Mouse (Mus musculus) left cerebral cortex, adult 8-10 months (tissue): ENCODE results near the gene Kbtbd7. TPM values are rescaled to one million over a fixed set of nuclear protein-coding genes. Genes with fewer than 3 reads are reported as not detected.
"Not testable (repeated sequence)": the region's sequence is repeated elsewhere in the genome, so short reads cannot be mapped to it uniquely, and the experiment has no call there.

Experiments used
- DNase-seq, 2 experiments: peaks; one replicate each; pipeline ENCODE4 v3.0.0; 2022; ENCODE audit warnings: low spot score in 2 of 2
- total RNA-seq, 4 experiments: library from RNA; stranded (reverse); gene quantifications; 2 replicates each; pipeline ENCODE4 v1.2.4; 2022

Kbtbd7 gene
- total RNA-seq: 10 to 100 TPM; 35.5 to 40.8 (median 37.1) TPM

DNA sequence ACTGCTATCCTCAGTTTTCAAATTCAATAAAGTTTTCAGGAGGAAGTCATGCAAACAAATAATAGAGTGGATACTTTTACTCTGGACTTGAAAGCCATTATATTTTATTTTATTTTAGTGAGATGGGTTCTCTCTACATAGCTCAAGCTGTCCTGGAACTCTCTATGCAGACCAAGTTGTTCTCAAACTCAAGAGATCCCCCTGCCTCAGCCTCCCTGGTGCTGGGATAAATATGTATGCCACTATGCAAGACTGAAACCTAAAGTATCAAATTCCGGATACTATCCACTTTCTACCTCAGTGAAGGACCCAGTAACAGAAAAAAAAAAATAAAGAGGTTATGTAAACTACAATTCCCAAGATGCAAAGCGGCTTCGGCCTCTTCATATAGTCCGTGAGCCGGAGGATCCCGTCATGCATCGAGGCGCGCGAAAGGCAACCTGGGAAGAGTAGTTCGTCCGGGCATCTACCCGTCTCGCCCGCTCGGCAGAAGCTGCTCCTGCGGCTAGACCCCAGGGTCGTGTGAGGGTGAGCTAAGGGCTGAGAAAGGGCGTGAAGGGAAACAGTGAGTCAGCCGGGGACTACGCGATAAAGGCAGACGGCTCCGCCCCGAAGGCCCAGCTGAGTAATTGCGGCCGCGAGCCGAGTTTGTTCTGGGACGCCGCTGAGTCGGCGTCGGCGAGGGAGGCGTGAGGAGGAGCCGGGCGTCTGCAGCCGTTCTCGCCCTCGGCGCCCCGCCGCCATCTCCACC, at the start of gene Kbtbd7:
Gene Kbtbd7, plus strand, starts transcription at position 533 of the 751 bp plus-strand sequence.
- peak; percentile 87 to 89 for DNase-seq

DNA sequence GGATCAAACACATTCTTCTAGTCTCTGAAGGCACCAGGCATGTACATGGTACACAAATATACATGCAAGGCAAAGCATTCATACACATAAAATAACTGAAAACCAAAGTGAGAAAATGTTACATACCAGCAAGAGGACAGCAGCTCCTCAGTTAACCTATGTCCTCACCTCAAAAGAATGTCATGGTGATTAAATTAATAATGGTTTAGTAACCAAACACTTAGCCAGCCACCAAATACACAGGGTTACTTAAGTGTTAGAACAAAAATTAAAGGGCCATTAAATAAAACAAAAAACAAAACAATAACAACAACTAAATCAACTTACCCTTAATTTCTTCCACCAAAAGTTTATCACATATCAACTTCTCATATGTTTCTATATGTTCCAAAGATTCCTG, 49.3 kb upstream of the Kbtbd7 start:
- DNase-seq: no peak

GRCm38 (mm10) chr14:79383120-79383519, 43.2 kb upstream of the Kbtbd7 start:
- no peak for DNase-seq

DNA sequence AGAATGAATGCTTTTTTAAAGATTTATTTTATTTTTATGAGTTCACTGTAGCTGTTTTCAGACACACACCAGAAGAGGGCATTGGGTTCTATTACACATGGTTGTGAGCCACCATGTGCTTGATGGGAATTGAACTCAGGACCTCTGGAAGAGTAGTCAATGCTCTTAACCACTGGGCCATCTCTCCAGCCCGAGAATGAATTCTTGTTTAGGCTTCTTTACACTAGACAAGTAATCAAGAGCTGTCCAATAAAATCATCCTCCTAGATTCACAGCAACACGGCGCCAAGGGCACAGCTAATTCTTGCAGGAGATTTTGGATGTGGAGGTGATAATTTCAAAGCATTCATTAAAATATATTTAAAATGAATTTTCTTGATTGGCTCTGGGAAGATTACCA, 38.0 kb upstream of the Kbtbd7 start:
- no peak for DNase-seq

- DNase-seq: no peak
These were observed 36.7 kb upstream of the Kbtbd7 start for GRCm38 (mm10) chr14:79389438-79390264.

- DNase-seq: peak; percentile 88 to 96
These were observed 35.9 kb upstream of the Kbtbd7 start, which contains the start of gene Naa16 for GRCm38 (mm10) chr14:79390265-79390926. Naa16 (minus strand) TSS chr14:79390778.

DNA sequence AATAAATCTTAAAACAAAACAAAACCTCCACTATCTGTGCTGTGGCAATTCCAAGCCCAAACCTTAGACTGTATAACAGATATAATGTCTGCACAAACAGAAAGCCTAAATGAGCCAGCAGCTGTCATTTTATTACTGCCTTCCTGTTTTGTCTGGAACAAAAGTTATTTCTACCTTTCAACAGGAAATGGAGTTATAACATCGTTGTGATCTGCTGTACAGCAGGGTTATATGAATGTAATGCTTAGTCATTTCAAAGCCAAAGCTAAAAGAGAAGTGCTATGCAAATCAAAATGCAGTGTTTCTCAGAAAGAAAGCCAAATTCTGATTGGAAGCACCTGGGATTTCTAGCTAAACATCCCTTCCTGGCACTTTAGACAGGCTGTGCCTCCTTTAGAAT, 33.0 kb upstream of the Kbtbd7 start:
- no peak for DNase-seq

- DNase-seq: no peak
These were observed 31.7 kb upstream of the Kbtbd7 start for GRCm38 (mm10) chr14:79394564-79394963.

DNA sequence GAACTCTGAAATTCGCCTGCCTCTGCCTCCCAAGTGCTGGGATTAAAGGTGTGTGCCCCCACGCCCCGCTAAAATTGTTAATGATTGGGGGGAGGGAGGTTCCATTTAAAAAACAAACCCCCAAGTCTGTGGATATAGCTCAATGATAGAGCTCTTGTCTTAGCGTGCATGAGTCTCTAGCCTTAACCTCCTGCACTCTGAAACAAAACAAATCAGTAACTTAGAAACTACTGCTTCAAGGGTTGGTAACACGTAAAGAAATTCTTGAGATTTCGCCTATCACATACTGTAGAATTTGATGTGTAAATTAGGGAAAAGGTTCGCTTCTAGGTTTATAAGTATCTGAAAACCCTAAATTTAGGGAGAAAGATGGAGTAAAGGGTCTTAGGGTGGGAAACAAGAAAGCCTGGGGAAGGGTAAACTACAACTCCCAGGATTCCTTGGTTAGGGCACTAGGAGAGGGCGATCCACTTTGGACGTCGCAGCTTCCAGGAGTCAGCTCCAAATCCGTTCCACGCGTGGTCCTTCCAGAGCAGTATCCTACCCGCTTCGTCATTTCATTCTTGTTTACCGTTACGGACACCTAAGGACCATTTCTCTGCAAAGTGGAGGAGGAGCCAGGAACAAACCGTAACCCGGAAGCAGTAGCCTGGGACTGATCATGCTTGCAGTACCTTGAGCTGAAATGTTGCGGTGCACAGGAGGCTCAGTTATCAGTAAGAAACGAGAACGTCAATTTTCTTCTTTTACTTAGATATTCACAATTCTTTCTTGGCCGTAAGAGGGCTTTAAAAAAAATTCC, 28.8 kb upstream of the Kbtbd7 start, which contains the start of gene Mtrf1:
Gene Mtrf1, plus strand, starts transcription at position 452 of the 802 bp plus-strand sequence.
- DNase-seq: peak; percentile 54 to 75

DNA sequence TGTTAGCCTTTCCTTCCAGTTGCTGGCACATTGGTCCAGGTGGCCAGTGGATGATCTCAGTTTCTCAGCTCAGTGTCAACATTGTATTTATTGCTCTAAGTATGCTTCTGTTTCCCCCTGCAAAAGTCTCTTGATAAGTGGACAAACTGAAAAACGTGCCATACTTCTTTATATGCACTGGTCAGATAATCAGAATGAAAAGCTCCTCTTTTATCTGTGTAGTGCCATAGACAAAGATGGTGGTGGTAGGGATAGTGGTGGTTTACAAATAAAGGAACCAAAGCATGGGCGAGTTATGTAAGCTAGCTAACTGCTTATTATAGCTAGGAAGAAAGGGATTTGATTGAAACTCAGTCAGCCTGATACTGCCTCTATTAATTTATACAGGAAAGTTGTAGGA, 18.7 kb upstream of the Kbtbd7 start:
- DNase-seq: no peak

- DNase-seq: no peak
These were observed 17.0 kb upstream of the Kbtbd7 start for GRCm38 (mm10) chr14:79409278-79409830.

DNA sequence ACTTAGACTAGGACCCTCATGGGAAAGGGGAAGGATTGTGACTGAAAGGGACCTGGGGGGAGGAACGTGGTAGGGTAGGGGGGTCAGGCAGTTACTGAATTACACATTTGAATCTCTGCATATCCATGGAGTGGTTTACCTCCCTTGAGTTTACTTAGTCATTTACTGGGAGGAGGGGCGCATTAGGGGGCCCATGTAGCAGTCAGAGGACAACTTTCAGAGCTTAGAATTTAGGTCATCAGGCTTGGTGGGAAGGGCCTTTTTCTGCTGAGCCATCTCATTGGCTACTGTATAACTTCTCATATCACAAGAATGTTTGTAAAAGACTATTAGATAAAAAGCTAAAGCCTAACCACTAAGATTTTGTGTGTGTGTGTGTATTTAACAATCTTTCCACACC, 15.6 kb upstream of the Kbtbd7 start:
- no peak for DNase-seq

GRCm38 (mm10) chr14:79413121-79413520, 13.2 kb upstream of the Kbtbd7 start:
- no peak for DNase-seq

- DNase-seq: no peak
These were observed 6.1 kb upstream of the Kbtbd7 start for GRCm38 (mm10) chr14:79420083-79420685.

- not testable (repeated sequence) for DNase-seq
These were observed 537 bp downstream of the Kbtbd7 start for GRCm38 (mm10) chr14:79426730-79427365.

- no peak for DNase-seq
These were observed 7.8 kb downstream of the Kbtbd7 start for GRCm38 (mm10) chr14:79434068-79434467.

GRCm38 (mm10) chr14:79440655-79441054, 14.3 kb downstream of the Kbtbd7 start:
- DNase-seq: no peak

GRCm38 (mm10) chr14:79441441-79441840, 15.1 kb downstream of the Kbtbd7 start:
- no peak for DNase-seq

GRCm38 (mm10) chr14:79444601-79445000, 18.3 kb downstream of the Kbtbd7 start:
- no peak for DNase-seq
